Mouse (Mus musculus): ENCODE results near the gene Phka1. TPM values are rescaled to one million over a fixed set of nuclear protein-coding genes. Genes with fewer than 3 reads are reported as not detected.

Phka1 gene
- polyA plus RNA-seq, 1 experiment from 2014 or later = 8.6 TPM

Other genes starting within 250 kb of the Phka1 start
- gene Hdac8, start 138.9 kb downstream of the Phka1 start, polyA plus RNA-seq (2015; fragmentation: Nextera tagmentation; extraction: Ambion mirVana) = 11.7 and 13.1 TPM in 2 replicates
- gene Gm3880, start 42.7 kb upstream of the Phka1 start, polyA plus RNA-seq (2015; fragmentation: Nextera tagmentation; extraction: Ambion mirVana) = not detected in 2 replicates
- not detected in 2 replicates for gene Gm9112, start 63.4 kb upstream of the Phka1 start, polyA plus RNA-seq (2015; fragmentation: Nextera tagmentation; extraction: Ambion mirVana)
- not detected in 2 replicates for gene Dmrtc1b, start 63.6 kb upstream of the Phka1 start, polyA plus RNA-seq (2015; fragmentation: Nextera tagmentation; extraction: Ambion mirVana)
- not detected in 2 replicates for gene Dmrtc1c1, start 158.7 kb upstream of the Phka1 start, polyA plus RNA-seq (2015; fragmentation: Nextera tagmentation; extraction: Ambion mirVana)
- not detected in 2 replicates for gene Dmrtc1c2, start 210.4 kb upstream of the Phka1 start, polyA plus RNA-seq (2015; fragmentation: Nextera tagmentation; extraction: Ambion mirVana)
- gene 1700031F05Rik, start 223.7 kb upstream of the Phka1 start, polyA plus RNA-seq (2015; fragmentation: Nextera tagmentation; extraction: Ambion mirVana) = not detected in 2 replicates